Mouse (Mus musculus): ENCODE results near the gene 9930111J21Rik2. TPM values are rescaled to one million over a fixed set of nuclear protein-coding genes. Genes with fewer than 3 reads are reported as not detected.
A peak's percentile ranks its signal among the peaks of the same experiment; 100 is the strongest.

Gene 9930111J21Rik2
- 26.0 and 37.5 TPM in 2 replicates for total RNA-seq (2015)
- 25.2 and 29.4 TPM in 2 replicates for total RNA-seq (2017)

DNA sequence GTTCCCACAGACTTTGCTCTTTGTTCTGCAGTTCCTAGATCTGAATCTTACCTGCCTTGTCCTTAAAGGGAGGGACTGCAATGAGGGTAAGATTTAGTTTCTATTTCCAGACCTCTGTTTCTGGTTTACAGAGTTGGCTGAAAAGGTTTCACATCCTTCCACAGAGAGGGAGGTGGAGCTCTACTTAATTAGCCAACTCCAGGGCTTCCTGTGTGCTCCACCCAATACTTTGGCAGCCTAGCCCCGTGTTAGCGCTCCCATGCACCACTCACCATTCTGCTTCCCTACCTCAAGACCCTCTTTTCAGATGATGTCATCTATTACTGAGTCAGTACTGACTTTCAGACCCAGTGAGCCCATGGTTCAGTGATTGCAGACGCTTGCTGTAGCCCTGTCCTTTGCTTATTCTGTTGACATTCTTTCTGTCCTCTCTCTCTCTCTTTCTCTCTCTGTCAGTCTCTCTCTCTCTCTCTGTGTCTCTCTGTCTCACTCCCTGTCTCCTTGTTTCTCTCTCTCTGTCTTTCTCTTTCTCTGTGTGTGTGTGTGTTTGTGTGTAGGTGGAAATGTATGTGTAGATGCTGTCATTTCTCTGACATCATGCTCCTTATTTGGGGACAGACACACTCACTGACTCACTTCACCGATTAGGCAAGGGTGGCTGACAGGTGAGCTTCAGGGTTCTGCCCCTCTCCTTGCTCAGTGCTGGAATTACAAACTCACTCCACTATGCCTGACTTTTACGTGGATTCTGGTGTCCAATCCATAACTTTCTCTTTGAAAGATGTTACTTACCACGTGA is at the start of gene 9930111J21Rik2:
9930111J21Rik2 (minus strand) TSS at position 150 of the 799 bp plus-strand sequence.
- peak; percentile 76 for ATAC-seq (replicated peaks; ENCODE audit: poor library complexity)

- peak; percentile 81 for ATAC-seq (replicated peaks; ENCODE audit: poor library complexity)
These were observed 49.4 kb upstream of the 9930111J21Rik2 start for GRCm38 (mm10) chr11:49100409-49100808.

DNA sequence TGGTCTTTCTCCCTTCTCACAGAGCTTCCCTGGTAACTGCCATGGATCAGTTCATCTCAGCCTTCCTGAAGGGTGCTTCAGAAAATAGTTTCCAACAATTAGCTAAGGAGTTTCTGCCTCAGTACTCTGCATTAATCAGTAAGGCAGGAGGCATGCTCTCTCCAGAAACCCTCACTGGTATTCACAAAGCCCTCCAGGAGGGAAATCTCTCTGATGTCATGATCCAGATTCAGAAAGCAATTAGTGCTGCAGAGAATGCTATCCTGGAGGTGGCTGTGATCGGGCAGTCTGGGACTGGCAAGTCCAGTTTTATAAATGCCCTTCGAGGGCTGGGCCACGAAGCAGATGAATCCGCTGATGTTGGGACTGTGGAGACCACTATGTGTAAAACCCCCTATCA is 44.3 kb upstream of the 9930111J21Rik2 start:
- no peak for ATAC-seq (replicated peaks; ENCODE audit: poor library complexity)

DNA sequence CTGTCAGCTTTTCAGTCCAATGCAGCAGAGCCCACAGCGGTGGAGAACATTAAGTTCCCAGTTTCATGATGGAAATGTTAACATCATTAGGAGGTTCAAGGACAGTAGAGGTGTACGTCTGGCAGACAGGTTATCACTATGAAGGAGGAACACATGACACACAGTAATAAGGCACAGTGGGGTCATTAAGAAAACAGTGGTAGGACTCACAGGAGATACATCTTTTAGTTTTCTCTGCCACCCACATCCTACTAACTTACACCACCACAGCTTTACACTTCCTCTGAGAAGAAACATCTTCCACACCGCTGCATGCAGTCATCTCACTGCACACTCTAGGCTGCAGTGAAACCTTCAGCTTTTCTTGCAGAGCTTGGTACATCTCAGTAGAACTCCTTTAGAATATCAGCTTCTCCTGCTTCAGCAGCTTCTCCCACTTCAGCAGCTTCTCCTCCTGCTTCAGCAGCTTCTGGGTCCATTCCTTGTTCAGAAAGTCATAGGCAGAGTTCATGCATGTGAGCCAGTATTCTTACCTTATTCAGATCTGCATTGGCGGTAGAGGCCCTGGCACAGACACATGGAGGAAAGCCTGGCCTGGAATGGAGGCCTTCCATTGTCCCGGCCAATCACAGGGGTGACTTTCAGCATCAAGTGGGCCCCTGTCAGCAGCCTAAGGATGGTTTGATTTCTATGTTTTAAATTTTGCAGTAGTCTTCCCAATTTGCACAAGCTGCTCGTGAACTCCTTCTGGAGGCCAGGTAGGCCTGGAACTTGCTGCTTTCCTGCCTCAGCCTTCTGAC is 43.0 kb upstream of the 9930111J21Rik2 start:
- no peak for ATAC-seq (replicated peaks; ENCODE audit: poor library complexity)

- peak; percentile 27; the same call in 1 of the 2 replicates for ATAC-seq (replicated peaks; ENCODE audit: poor library complexity)
These were observed 41.7 kb upstream of the 9930111J21Rik2 start for GRCm38 (mm10) chr11:49092786-49093185.

DNA sequence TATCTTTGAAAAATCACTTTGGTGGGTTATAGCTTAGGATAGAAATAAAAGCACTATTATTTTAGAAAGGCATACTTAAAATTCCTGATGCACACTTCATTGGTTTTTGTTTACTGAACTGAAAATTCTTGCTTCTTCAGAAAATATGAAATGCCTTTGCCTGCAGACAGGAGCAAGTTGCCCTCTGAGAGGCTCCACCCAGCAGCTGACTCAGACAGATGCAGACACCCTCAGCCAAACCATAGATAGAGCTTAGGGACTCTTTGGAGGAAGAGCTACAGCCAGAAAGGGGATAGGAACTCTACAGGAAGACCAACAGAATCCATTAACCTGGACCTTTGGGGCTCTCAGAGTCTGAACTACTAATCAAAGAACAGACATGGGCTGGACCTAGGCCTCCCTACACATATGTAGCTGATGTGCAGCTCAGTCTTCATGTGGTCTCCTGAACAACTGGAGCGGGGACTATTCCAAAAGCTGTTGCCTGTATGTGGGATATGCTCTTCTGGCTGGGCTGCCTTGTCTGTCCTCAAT is 41.1 kb upstream of the 9930111J21Rik2 start:
- ATAC-seq (replicated peaks; ENCODE audit: poor library complexity): no peak

GRCm38 (mm10) chr11:49091171-49091570 is 40.1 kb upstream of the 9930111J21Rik2 start:
- ATAC-seq (replicated peaks; ENCODE audit: poor library complexity): no peak

DNA sequence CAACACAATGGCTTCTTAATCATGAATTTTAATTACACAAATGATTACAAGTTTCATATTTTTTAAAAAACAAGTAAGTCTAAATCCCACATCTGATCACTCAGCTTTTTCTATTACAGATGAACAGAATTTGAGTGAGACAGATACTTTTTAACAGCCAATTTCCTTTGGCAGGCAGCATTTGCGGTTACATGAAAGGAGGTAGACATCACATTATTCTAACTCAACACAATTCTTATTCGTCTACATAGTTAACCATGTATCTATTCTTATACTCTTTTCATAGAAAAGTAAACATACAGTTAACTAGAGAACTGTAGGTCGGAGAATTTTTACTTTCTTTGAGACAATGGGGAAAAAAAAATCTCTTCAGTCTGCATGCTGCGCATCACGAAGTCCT is 39.5 kb upstream of the 9930111J21Rik2 start:
- no peak for ATAC-seq (replicated peaks; ENCODE audit: poor library complexity)

DNA sequence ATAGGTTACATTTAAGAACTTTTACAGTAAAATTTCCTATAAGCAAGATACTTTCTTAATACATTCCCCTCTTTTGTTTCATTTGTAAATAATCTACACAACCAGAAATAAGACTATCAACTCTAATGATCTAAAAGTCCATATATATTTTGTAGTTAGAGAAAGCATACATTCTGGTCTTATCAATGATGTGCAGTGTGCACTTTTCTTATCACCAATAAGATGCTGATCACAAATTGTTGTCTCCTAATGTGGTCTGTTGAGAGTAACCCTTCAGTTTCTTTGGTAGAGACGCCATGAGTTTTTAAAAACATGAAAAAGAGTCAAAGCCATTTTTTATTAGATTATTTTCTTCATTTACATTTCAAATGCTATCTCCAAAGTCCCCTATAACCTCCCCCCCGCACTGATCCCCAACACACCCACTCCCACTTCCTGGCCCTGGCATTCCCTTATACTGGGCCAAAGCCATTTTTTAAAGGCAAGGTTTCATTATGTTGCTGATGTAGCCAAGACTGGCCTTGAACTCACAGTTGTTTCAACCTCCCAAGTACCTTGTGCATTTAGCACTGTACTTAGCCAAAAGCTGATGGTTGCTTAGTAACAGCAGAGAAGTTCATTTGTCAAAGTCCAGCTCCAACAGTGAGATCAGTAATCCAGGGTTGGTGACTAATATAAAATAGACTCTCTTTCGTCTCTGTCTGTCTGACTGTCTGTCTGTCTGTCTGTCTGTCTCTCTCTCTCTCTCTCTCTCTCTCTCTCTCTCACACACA is 38.9 kb upstream of the 9930111J21Rik2 start:
- no peak for ATAC-seq (replicated peaks; ENCODE audit: poor library complexity)

DNA sequence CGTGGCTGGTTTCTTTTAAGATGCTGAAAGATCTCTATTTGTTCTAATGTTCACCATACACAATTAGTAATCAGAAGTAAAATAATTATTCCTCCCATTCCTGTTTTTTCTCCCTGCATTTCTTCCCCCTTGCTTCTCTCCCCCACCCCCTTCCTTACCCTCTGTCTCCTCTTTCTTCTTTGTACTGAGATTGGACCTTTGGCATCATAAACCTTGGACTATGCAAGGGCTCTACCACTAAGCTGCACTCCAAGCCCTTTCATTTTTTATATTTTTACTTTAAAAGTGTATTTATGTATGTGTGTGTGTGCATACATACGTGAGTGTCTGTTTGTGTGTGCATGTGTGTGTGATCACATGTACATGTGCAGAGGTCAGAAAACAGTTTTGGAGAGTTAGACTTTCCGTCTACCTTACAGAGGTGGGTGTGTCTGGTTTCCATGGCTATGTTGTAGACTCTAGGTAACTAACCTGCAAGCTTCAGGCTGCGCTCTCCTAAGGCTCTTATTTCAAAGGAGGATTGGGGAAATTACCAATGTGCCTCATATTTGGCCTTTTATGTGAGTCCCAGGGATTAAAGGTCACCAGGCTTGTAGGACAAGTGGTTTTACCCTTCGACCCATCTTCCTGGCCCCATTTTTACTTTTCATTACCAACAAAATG is 38.1 kb upstream of the 9930111J21Rik2 start:
- ATAC-seq (replicated peaks; ENCODE audit: poor library complexity): no peak

GRCm38 (mm10) chr11:49087830-49088616 is 37.0 kb upstream of the 9930111J21Rik2 start:
- ATAC-seq (replicated peaks; ENCODE audit: poor library complexity): peak; percentile 73

- peak; percentile 15 for ATAC-seq (replicated peaks; ENCODE audit: poor library complexity)
These were observed 35.9 kb upstream of the 9930111J21Rik2 start for GRCm38 (mm10) chr11:49086858-49087361.

GRCm38 (mm10) chr11:49084875-49085274 is 33.8 kb upstream of the 9930111J21Rik2 start:
- peak; percentile 12; the same call in 1 of the 2 replicates for ATAC-seq (replicated peaks; ENCODE audit: poor library complexity)

DNA sequence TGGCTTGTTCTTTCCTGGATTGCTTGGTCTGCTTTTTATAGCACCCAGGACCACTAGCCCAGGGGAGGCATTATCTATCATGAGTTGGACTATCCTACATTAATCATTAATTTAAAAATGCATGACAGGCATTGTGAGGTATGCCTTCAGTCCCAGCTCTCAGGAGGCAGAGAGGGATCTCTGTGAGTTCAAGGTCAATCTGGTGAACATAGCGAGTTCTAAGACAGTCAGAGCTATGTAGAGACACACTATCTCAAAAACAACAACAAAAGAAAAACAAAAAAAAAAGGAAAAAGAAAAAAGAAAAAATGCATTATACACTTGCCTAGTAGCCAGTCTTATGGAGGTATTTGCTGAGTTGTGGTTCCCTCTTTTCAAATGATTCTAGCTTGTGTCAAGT is 33.3 kb upstream of the 9930111J21Rik2 start:
- ATAC-seq (replicated peaks; ENCODE audit: poor library complexity): no peak

DNA sequence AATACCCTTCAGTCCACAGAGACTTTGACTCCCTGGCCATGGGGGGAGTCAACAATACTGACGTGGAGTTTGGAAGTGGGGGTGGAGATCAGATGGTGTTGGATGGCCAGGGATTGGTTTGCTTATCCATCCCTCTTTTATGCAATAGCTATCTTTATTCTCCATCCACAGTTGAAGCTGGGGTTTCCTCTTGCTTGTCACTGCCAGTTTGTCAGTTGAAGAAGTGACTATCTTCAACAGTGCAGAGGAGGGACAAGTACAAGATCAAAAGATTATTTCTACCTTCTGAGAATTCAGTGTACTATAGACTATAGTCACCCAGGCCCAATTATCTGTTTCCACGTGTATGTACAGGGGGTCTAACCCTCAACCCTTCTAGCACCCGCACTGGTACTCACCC is 32.8 kb upstream of the 9930111J21Rik2 start:
- peak; percentile 27 for ATAC-seq (replicated peaks; ENCODE audit: poor library complexity)

DNA sequence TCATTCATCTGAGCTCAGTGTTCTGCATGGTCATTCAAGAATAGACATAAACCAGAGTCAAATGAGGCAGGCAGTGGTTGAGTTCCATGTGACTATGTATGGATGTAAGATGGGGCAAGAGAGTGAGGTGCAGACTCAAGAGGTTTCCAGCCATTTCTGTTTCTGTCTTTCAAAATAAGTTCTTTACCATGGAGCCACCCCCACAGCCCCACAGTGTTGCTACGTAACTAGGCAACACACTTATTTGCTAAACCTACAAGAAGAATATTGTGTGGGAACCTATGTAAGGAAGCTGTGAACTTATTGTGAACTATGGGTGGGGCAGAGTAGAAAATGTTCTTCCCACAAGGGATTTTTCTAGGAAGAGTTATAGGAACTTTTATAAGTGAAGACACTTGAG is 32.1 kb upstream of the 9930111J21Rik2 start:
- no peak; the same call in 1 of the 2 replicates for ATAC-seq (replicated peaks; ENCODE audit: poor library complexity)

DNA sequence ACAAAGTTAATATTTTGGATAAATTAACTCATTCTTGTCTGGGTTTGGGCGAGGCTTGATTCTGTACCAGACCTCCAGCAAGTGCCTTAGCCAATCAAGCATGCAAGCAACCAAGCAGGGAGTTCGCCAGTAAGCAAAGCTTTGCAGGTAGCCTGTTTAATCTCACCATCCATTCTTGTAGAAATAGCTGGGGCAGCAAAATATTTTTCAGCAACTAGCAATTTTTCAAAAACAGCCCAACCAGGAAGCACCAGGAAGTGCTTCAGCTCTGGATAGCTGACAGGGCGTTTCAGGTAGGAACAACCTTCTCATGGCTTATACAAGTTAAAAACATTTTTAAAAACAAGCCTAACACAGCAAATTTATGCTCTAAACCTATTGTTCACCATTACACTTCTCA is 30.8 kb upstream of the 9930111J21Rik2 start:
- ATAC-seq (replicated peaks; ENCODE audit: poor library complexity): no peak

- ATAC-seq (replicated peaks; ENCODE audit: poor library complexity): no peak
These were observed 30.3 kb upstream of the 9930111J21Rik2 start for GRCm38 (mm10) chr11:49081356-49081755.

DNA sequence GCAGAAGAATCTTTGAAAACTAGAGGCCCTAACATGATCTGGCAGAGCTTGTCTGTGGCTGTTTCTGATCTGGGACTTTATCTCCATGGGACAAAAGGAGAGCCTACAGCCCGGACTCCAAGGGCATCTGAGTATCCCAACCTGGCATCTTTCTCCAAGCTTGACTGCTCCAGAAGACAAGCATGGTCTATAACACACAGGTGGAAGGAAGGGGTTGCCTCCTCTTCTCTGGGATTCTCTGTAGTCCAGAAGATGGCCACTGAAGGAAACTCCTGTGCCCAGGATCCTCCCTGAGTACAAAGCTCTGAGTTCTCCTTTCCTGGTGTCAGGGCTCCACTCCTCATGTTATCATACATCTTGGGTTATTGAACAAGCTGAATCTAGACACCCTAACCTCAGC is 29.6 kb upstream of the 9930111J21Rik2 start:
- no peak for ATAC-seq (replicated peaks; ENCODE audit: poor library complexity)
